In the genomic region with DNA sequence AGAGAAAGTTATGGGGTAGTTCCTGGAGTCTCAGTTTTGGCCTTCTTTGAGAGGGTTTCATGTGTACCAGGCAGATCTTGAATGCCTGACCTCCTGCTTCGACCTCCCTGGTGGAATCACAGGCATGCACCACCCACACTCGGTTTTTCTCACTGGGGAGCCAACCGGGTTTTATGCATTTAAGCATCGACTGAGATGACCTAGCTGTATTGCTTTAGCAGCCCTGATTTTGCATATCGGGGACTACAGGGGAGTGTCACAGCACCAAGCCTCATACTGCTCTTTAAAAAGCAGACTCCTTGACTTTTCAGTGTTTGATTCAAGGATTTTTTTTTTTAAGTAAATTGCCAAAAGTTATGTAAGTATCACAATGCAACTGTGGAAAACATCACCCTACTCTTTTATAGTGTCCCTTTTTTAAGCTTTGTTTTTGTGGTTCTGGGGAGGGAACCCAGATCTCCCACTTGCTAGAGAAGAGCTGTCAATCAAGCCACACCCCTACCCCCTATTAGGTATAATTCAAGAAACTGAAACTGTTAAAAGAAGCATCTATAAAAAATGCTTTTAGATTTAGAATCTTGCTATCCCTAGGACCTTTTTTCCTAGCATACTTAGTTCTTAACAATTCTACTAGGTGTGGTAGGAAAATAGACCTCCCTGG, we compare ENCODE assay signal across 8 mouse cellular contexts. TPM values are rescaled to one million over a fixed set of nuclear protein-coding genes. Genes with fewer than 3 reads are reported as not detected.
DNase-seq lines count a peak whose midpoint lies in the region; ATAC-seq and TF ChIP-seq lines count a peak whose summit lies in the region.

No protein-coding gene starts in this region.

- no peaks in the 10 kb centered on the region for H3K9me3 ChIP-seq in forebrain, embryonic 13.5 days (replicated peaks)
- H3K9me3 ChIP-seq in limb, embryonic 13.5 days = no peaks in the 10 kb centered on the region

- DNase-seq in lung, adult 2 months = no peak
- no peak for DNase-seq in lung, postnatal 4 days
- peak; percentile 25 for DNase-seq in T-cell, adult 2 months (ENCODE audit: low spot score)
- DNase-seq in splenic B cell, adult 2 months (ENCODE audit: low read depth, low spot score) = peak; percentile 40
- DNase-seq in urinary bladder, adult 18-20 months (ENCODE audit: low spot score in 2 of 2) = no peak
- no peak for DNase-seq in ovary, adult 18-20 months (ENCODE audit: low spot score)

- H3K9ac ChIP-seq in forebrain, embryonic 13.5 days = peak overlapping the region; percentile 99
- peak overlapping the region; percentile 99 for H3K9ac ChIP-seq in limb, embryonic 13.5 days

- no peak overlapping the region for H3K27ac ChIP-seq in forebrain, embryonic 13.5 days
- peak overlapping the region; percentile 22; the same call in 1 of the 2 replicates for H3K27ac ChIP-seq in limb, embryonic 13.5 days

- peaks cover 17% of the 10 kb centered on the region for H3K4me1 ChIP-seq in lung, adult 2 months (ENCODE audit: control insufficient read depth, insufficient read depth, low read length)
- peaks cover 48% of the 10 kb centered on the region for H3K4me1 ChIP-seq in forebrain, embryonic 13.5 days
- peaks cover 44% of the 10 kb centered on the region for H3K4me1 ChIP-seq in limb, embryonic 13.5 days

- ATAC-seq in forebrain, embryonic 13.5 days = no peak
- ATAC-seq in limb, embryonic 13.5 days (ENCODE audit: low FRiP score, low read depth) = no peak

- H3K4me2 ChIP-seq in forebrain, embryonic 13.5 days = peak overlapping the region; percentile 75
- peak overlapping the region; percentile 93 for H3K4me2 ChIP-seq in limb, embryonic 13.5 days (replicated peaks)

- 1% methylated on average over 5 of the region's 5 CpGs for WGBS in lung, adult 2 months
- 2% methylated on average over 5 of the region's 5 CpGs for WGBS in forebrain, embryonic 13.5 days
- 2% methylated on average over 5 of the region's 5 CpGs for WGBS in limb, embryonic 13.5 days

- no peak for TF ChIP-seq CTCF in lung, adult 2 months (IDR thresholded peaks at IDR 0.05; ENCODE audit: insufficient read depth, low read length)

- peak overlapping the region; percentile 91 for H3K4me3 ChIP-seq in lung, adult 2 months (replicated peaks; ENCODE audit: extremely low read depth, low read depth, low read length)
- H3K4me3 ChIP-seq in forebrain, embryonic 13.5 days = peak overlapping the region; percentile 93
- H3K4me3 ChIP-seq in limb, embryonic 13.5 days = peak overlapping the region; percentile 94

- no peak for TF ChIP-seq POLR2A in lung, adult 2 months (IDR thresholded peaks at IDR 0.05; ENCODE audit: borderline replicate concordance, extremely low read depth, low read depth, low read length)

- no peaks in the 10 kb centered on the region for H3K36me3 ChIP-seq in forebrain, embryonic 13.5 days (ENCODE audit: poor library complexity, severe bottlenecking)
- no peaks in the 10 kb centered on the region; the same call in 1 of the 2 replicates for H3K36me3 ChIP-seq in limb, embryonic 13.5 days
- peaks cover 2% of the 10 kb centered on the region; the same call in 1 of the 2 replicates for H3K36me3 ChIP-seq in splenic B cell, adult 2 months (ENCODE audit: control insufficient read depth, insufficient read depth, low read length, poor library complexity, severe bottlenecking)

- H3K27me3 ChIP-seq in forebrain, embryonic 13.5 days = no peaks in the 10 kb centered on the region
- H3K27me3 ChIP-seq in limb, embryonic 13.5 days = no peaks in the 10 kb centered on the region
- no peaks in the 10 kb centered on the region for H3K27me3 ChIP-seq in splenic B cell, adult 2 months (ENCODE audit: control insufficient read depth, insufficient read depth, low read length, poor library complexity, severe bottlenecking)

RNA-seq across cellular contexts. Expression of gene Lsm14a, which starts 5.2 kb away (rescaled TPM):
- polyA plus RNA-seq in lung, adult 2 months (2012; rRNA removed) = 48.3 and 72.9 TPM in 2 replicates
- polyA plus RNA-seq in forebrain, embryonic 13.5 days (2015; fragmentation: Nextera tagmentation; extraction: Ambion mirVana) = 95.1 and 96.0 TPM in 2 replicates
- polyA plus RNA-seq in limb, embryonic 13.5 days (2015; fragmentation: Nextera tagmentation; extraction: Ambion mirVana) = 97.6 and 105 TPM in 2 replicates

Comparison
In these comparisons a context has a peak if more than half of its experiments do, and no peak if none do; other contexts are left out.
1. DNase-seq: peak in T-cell, adult 2 months (single experiment) and splenic B cell, adult 2 months (single experiment); none in lung, adult 2 months (single experiment), lung, postnatal 4 days (0 of 2), urinary bladder, adult 18-20 months (0 of 2) and ovary, adult 18-20 months (single experiment).
2. Peak in every context shown above with its lines, with median percentiles within 50 percentile points of each other: H3K4me3 ChIP-seq.